Mouse (Mus musculus): ENCODE measurements at regions not wholly inside any gene's neighbourhood (a gene's known extent, or its start where the extent isn't known, plus 50 kb on each side); places are given as distances from the start of the nearest gene placed in this dataset.
A peak's percentile ranks its signal among the peaks of the same experiment; 100 is the strongest.

GRCm38 (mm10) chr5:28892703-28893249, 303.0 kb upstream of the Rnf32 start:
- WGBS = 30% methylated on average over 10 of the region's 10 CpGs
- no peak overlapping the region for H3K27ac ChIP-seq
- H3K4me2 ChIP-seq = no peak overlapping the region
- peak overlapping the region; percentile 12; the same call in 1 of the 2 replicates for H3K9ac ChIP-seq
- H3K4me1 ChIP-seq = peaks cover 11% of the 10 kb centered on the region
- H3K4me3 ChIP-seq = no peak overlapping the region
- H3K36me3 ChIP-seq (replicated peaks) = no peaks in the 10 kb centered on the region
- H3K27me3 ChIP-seq (replicated peaks) = no peaks in the 10 kb centered on the region
- peak; percentile 70 for ATAC-seq (replicated peaks)
- no peaks in the 10 kb centered on the region for H3K9me3 ChIP-seq

- Histone ChIP-seq H3K4me1 (peaks cover 11% of the 10 kb centered on the region), H3K9ac (no peak overlapping the region), H3K9me3 (no peaks in the 10 kb centered on the region), H3K4me2 (no peak overlapping the region), H3K36me3 (replicated peaks) (no peaks in the 10 kb centered on the region), H3K4me3 (no peak overlapping the region), H3K27ac (no peak overlapping the region), H3K27me3 (replicated peaks) (no peaks in the 10 kb centered on the region)
- WGBS = 80% methylated on average over 7 of the region's 7 CpGs
- no peak for ATAC-seq (replicated peaks)
Measured at GRCm38 (mm10) chr5:28891988-28892387, 303.8 kb upstream of the Rnf32 start.

GRCm38 (mm10) chr5:28884746-28885365, 310.9 kb upstream of the Rnf32 start:
- Histone ChIP-seq H3K9ac (no peak overlapping the region), H3K4me1 (no peaks in the 10 kb centered on the region), H3K27me3 (replicated peaks) (no peaks in the 10 kb centered on the region), H3K4me3 (no peak overlapping the region), H3K36me3 (replicated peaks) (no peaks in the 10 kb centered on the region), H3K9me3 (no peaks in the 10 kb centered on the region), H3K4me2 (no peak overlapping the region), H3K27ac (no peak overlapping the region)
- no peak for ATAC-seq (replicated peaks)
- 83% methylated on average over 5 of the region's 5 CpGs for WGBS

- H3K9me3 ChIP-seq = no peaks in the 10 kb centered on the region
- H3K27ac ChIP-seq = no peak overlapping the region
- no peaks in the 10 kb centered on the region for H3K4me1 ChIP-seq
- H3K4me3 ChIP-seq = no peak overlapping the region
- H3K9ac ChIP-seq = no peak overlapping the region
- ATAC-seq (replicated peaks) = no peak
- H3K36me3 ChIP-seq (replicated peaks) = no peaks in the 10 kb centered on the region
- H3K4me2 ChIP-seq = no peak overlapping the region
- H3K27me3 ChIP-seq (replicated peaks) = no peaks in the 10 kb centered on the region
- 19% methylated on average over 8 of the region's 8 CpGs for WGBS
Measured at GRCm38 (mm10) chr5:28876199-28876598, 319.6 kb upstream of the Rnf32 start.

GRCm38 (mm10) chr5:28873600-28874265, 322.1 kb upstream of the Rnf32 start:
- Histone ChIP-seq H3K27ac (no peak overlapping the region), H3K4me2 (no peak overlapping the region), H3K9me3 (no peaks in the 10 kb centered on the region), H3K9ac (no peak overlapping the region), H3K4me1 (no peaks in the 10 kb centered on the region), H3K4me3 (no peak overlapping the region), H3K36me3 (replicated peaks) (no peaks in the 10 kb centered on the region), H3K27me3 (replicated peaks) (no peaks in the 10 kb centered on the region)
- ATAC-seq (replicated peaks) = no peak
- WGBS = 91% methylated on average over 3 of the region's 3 CpGs

GRCm38 (mm10) chr5:28859604-28860371, 336.0 kb upstream of the Rnf32 start:
- no peak overlapping the region for H3K4me3 ChIP-seq
- H3K27ac ChIP-seq = peak overlapping the region; percentile 83
- no peaks in the 10 kb centered on the region for H3K9me3 ChIP-seq
- WGBS = 40% methylated on average over 9 of the region's 9 CpGs
- H3K36me3 ChIP-seq (replicated peaks) = no peaks in the 10 kb centered on the region
- H3K9ac ChIP-seq = no peak overlapping the region
- ATAC-seq (replicated peaks) = peak; percentile 96
- H3K4me2 ChIP-seq = no peak overlapping the region
- peaks cover 25% of the 10 kb centered on the region for H3K4me1 ChIP-seq
- no peaks in the 10 kb centered on the region for H3K27me3 ChIP-seq (replicated peaks)

DNA sequence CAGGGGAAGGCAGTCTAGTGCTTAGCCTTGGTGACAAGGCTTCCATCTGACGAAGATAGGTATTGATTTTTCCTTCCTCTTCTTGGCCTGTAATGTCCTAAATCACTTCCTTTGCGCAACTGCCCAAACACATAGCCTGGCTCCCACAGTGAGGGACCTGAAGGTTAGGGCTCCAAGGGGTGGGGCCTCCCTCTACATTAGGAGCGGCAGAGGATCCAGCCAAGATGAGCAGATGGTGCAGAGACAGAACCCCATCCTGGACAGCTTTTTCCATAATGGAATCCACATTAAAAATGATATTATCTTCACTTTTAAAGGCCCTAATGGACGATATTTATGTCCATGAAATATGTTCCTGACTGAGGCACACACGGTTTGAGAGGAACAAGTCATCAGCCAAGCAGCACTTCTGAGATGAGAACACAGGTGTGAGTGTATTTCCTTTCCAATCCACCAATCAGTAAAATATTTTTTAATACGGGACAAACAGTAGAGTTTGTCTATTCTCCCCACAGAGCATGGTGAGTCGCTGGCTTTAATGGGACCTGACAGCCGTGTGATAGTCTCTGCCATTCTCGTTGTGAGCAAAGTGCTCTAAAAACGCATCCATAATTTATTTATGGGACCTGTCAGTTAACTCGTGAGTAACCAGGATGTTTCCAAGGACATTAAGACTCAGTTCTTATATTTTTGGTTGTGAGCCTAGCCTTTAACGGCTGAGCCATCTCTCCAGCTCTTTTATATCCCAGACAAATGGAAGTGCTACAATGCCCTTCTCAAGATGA, 357.5 kb upstream of the Rnf32 start:
- 63% methylated on average over 12 of the region's 12 CpGs for WGBS
- Histone ChIP-seq H3K4me3 (no peak overlapping the region), H3K9me3 (no peaks in the 10 kb centered on the region)

GRCm38 (mm10) chr5:28819091-28819490, 352.0 kb upstream of the Shh start:
- no peak for ATAC-seq (replicated peaks)
- Histone ChIP-seq H3K4me1 (no peaks in the 10 kb centered on the region), H3K4me2 (no peak overlapping the region), H3K36me3 (replicated peaks) (no peaks in the 10 kb centered on the region), H3K27me3 (replicated peaks) (no peaks in the 10 kb centered on the region), H3K4me3 (no peak overlapping the region), H3K9ac (no peak overlapping the region), H3K9me3 (no peaks in the 10 kb centered on the region), H3K27ac (no peak overlapping the region)
- WGBS = 89% methylated on average over 5 of the region's 5 CpGs

More for the DNA sequence above, 357.5 kb upstream of the Rnf32 start:
- no peak for ATAC-seq (replicated peaks)
- Histone ChIP-seq H3K4me1 (no peaks in the 10 kb centered on the region), H3K9ac (no peak overlapping the region), H3K36me3 (replicated peaks) (no peaks in the 10 kb centered on the region), H3K4me2 (no peak overlapping the region), H3K27ac (no peak overlapping the region), H3K27me3 (replicated peaks) (no peaks in the 10 kb centered on the region)

- H3K4me3 ChIP-seq = no peak overlapping the region
- H3K4me1 ChIP-seq = no peaks in the 10 kb centered on the region
- whole genome bisulfite sequencing = 57% methylated on average over 5 of the region's 5 CpGs
- H3K27ac ChIP-seq = 0 out of 2 replicates have a peak overlapping the region, but pooled peaks have one; percentile 12
- no peak overlapping the region for H3K9ac ChIP-seq
- H3K36me3 ChIP-seq (replicated peaks) = no peaks in the 10 kb centered on the region
- no peaks in the 10 kb centered on the region for H3K9me3 ChIP-seq
- no peaks in the 10 kb centered on the region for H3K27me3 ChIP-seq (replicated peaks)
- no peak for ATAC-seq (replicated peaks)
- no peak overlapping the region for H3K4me2 ChIP-seq
Measured at GRCm38 (mm10) chr5:28807950-28808349, 340.9 kb upstream of the Shh start.

DNA sequence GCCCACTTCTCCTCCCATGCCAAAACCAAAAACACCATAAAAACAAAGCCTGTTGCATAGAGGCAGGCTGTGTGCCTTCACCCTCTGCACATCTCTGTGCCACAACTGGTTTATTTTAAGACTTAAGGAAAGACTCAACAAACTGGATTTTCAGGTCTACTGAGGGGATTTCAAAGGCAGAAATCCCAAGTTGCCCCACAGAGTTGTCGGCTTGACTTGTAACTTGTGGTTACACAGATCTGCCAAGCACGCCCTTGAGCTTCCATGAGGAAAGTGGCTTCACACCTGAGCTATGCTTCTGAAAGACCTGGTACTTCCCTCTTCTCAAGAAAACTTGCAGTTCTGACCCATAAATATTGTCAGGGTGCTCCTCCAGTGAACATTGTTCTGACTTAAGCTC, 332.4 kb upstream of the Shh start:
- Histone ChIP-seq H3K27me3 (replicated peaks) (no peaks in the 10 kb centered on the region), H3K27ac (no peak overlapping the region), H3K9ac (no peak overlapping the region), H3K4me3 (no peak overlapping the region), H3K9me3 (no peaks in the 10 kb centered on the region), H3K4me2 (no peak overlapping the region), H3K4me1 (no peaks in the 10 kb centered on the region), H3K36me3 (replicated peaks) (no peaks in the 10 kb centered on the region)
- 91% methylated on average over 2 of the region's 2 CpGs for WGBS
- ATAC-seq (replicated peaks) = no peak

- Histone ChIP-seq H3K36me3 (replicated peaks) (no peaks in the 10 kb centered on the region), H3K9me3 (no peaks in the 10 kb centered on the region), H3K9ac (no peak overlapping the region), H3K4me2 (no peak overlapping the region), H3K27me3 (replicated peaks) (no peaks in the 10 kb centered on the region), H3K4me1 (no peaks in the 10 kb centered on the region), H3K27ac (no peak overlapping the region), H3K4me3 (no peak overlapping the region)
- whole genome bisulfite sequencing = 94% methylated on average over 1 of the region's 1 CpGs
- no peak for ATAC-seq (replicated peaks)
Measured at GRCm38 (mm10) chr5:28798361-28798760, 331.3 kb upstream of the Shh start.
